Mouse (Mus musculus) forelimb bud, embryonic 11.5 days (tissue): ENCODE data around the gene Ppp1r13b.
"Not testable (repeated sequence)": the region's sequence is repeated elsewhere in the genome, so short reads cannot be mapped to it uniquely, and the experiment has no call there.

Source experiments
- DNase-seq: peaks from one replicate; pipeline ENCODE4 v3.0.0-alpha.2; 2012; ENCODE audit warnings: low read depth, low spot score

Gene Ppp1r13b

DNA sequence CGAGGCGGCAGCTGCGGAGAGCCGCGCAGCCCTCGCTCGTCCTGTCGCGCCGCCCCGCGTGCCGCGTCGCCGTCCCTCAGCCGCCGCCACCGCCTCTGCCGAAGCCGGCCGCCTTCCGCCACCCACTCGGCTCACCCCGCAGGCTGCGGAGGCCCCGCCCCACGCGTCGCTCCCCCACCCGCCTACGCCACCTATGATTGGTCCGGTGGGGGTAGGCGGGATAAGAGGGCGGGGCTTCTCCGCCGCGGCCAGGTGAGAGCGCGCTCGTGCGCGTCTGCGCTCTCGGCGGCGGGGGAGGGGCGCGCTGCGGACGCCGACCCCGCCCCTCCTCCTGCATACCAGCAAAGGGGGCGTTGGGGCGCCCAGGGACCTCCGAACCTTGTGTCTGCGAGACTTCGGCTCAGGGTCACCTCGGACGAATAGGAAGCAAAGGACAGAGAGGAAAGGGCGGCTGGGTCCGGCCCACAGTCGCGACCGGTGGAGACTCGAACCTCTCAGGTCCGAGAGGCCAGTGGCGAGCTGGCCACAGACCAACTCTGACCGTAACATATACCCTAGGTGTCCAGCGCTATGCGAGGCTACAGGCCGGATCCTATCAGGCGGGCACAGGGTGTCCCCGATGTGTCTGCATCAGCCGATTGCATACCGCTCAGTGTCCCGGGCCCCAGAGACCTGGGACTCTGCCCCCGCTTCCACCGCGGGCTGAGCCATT is at the start of gene Ppp1r13b:
TSS of gene Ppp1r13b (minus strand) at position 141 of the 712 bp plus-strand sequence.
- DNase-seq = peak; percentile 89

DNA sequence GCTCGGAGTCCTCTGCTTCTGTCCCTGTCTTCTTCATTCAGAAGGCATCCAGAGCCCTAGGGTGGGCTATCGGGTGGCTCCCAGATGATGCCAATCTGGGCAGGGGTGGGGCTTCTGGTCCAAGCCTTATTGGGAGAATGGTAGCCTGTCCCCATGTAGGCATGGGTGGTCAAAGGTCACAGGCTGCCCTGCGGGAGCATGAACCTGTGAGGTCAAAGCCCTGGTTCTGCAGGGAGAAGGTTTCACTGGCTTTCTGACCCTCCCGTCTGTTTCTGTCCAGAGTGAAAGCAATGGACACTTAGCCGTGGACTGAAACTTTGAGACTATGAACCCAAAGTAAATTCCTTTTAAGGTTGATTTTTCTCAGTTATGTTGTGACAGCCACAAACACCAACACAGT is 48.3 kb upstream of the Ppp1r13b start:
- no peak for DNase-seq

DNA sequence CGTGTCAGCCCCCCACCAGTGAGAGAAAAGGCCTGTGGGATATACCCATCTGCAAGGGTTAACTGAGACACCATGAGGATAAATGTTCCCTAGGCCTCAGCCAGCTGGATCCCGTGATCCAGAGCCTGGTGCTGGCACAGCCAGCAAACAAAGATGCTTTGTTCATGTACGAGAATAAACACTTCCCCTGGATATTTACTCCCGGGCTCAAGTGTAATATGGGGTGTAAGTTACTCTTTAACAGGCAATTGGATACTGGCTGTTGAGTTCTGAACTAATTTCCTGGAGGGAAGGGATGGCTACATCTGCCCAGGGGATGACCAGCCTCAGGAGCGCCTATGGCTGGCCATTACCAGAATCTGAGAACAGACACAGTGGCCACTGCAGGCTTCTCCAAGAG is 43.8 kb upstream of the Ppp1r13b start:
- DNase-seq = no peak

DNA sequence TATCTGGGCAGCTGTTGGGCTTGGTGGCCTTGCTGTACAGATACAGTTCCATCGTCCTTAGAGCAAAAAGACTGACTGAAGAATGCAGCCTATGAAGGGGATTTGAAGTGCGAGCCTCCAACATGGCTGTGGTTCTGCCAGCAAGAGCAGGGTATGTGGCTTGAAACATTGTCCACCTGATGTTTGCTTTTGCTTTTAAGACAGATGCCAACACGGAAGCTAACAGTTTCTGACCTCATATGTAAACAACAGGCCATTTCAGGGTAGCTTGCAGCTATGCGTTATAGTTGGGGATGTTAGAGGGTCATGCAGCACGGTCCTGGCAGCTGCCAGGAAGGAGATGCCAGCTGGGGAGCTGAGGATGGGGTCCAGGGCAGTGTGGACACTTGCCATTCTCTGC is 42.6 kb upstream of the Ppp1r13b start:
- DNase-seq = no peak

DNA sequence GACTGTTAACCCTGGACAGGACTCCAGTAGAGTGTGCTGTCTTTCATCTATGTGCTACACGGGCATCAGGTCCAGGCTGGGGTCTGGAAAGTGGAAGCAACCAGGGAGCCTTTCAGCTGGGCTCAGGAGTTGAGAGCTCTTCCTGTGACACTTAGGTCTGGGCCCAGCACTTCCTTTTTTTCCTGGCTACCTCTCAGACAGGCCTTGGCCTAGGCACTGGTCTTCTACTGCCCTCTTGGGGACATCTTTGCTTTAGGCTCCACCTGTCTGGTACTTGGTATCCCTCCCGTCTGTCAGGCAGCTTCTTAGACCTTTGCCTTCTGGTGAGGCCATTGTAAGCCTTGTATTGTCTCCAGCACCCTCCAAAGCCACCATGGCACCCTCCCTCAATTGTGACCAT is 38.8 kb upstream of the Ppp1r13b start:
- no peak for DNase-seq

DNA sequence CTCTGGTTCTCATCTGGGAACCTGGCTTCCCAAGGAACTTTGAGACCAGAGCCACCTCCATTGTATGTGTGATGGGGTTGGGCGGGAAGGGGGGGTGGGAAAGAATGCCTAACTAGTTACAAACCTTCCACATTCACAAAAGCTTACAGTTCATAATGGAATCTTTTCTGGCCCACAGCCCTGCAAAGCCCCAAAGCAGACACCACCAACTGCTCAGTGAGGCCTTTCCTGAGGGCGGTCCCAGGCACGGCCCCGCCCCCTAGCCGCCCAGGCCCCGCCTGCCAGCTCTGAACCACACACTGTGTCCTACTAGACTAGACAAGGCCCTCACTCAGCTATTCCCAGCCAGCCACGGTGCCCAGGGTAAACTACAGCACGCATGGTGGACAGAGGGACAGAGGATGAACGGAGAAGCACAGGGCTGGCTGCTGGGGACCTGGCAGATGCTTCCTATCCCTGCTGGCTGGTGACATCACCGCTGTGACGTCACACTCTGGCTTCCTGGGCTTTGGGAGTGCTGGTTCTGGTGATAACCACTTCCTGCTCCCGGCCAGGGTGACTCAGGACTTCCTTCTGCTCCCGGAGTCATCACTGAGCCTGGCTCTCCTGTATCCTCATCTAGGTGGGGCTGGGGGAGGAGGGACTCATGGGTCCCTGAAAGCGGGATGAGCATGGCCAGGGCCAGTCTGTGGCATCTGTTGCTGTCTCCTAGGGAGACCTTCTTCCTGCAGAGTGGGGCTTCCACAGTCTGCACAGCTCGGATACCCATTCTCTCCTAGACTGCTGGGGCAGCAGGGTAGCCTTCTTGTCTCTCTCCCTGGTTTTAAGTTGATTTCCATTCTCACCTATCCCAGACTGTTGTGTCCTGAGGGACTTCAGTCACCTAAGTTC is 38.1 kb upstream of the Ppp1r13b start:
- DNase-seq = not testable (repeated sequence)

DNA sequence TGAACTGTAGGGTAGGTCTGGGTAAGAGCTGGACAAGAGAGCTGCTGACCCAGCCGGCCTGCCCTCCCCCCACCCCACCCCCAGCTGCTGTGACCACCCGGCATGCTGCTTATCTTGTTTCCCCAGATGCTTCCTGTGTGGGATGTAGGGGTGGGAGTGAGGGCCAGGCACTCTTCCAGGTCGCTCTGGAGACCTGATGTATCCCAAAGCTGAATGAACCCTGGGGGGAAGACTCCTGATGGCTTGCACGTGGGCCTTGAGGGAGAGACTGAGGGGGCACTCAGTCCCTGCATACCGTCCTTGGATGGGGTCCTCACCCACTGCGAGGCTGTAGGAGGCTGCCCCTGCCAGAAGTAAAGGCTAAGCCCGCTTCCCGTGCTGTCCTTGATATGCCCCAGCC is 37.2 kb upstream of the Ppp1r13b start:
- no peak for DNase-seq

DNA sequence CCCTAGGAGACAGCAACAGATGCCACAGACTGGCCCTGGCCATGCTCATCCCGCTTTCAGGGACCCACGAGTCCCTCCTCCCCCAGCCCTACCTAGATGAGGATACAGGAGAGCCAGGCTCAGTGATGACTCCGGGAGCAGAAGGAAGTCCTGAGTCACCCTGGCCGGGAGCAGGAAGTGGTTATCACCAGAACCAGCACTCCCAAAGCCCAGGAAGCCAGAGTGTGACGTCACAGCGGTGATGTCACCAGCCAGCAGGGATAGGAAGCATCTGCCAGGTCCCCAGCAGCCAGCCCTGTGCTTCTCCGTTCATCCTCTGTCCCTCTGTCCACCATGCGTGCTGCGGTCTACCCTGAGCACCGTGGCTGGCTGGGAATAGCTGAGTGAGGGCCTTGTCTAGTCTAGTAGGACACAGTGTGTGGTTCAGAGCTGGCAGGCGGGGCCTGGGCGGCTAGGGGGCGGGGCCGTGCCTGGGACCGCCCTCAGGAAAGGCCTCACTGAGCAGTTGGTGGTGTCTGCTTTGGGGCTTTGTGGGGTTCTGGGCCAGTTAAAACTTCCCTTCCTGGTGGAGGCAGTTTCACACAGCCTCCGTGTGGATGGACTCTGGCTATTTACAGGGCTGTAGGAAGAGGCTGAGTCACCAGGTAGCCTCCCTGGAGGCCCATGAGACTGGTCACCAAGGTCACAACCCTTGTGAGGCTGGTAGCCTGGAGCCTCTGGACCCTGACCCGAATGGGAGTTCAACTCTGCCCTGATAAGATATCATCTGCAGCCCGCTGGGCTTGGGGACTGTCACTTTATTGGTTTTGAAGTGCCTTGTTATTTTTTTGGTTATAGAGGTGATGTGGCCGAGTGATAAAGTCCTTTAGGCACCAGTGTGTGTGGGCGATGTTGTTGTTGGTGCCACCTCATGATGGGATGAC is 36.4 kb upstream of the Ppp1r13b start:
- not testable (repeated sequence) for DNase-seq

DNA sequence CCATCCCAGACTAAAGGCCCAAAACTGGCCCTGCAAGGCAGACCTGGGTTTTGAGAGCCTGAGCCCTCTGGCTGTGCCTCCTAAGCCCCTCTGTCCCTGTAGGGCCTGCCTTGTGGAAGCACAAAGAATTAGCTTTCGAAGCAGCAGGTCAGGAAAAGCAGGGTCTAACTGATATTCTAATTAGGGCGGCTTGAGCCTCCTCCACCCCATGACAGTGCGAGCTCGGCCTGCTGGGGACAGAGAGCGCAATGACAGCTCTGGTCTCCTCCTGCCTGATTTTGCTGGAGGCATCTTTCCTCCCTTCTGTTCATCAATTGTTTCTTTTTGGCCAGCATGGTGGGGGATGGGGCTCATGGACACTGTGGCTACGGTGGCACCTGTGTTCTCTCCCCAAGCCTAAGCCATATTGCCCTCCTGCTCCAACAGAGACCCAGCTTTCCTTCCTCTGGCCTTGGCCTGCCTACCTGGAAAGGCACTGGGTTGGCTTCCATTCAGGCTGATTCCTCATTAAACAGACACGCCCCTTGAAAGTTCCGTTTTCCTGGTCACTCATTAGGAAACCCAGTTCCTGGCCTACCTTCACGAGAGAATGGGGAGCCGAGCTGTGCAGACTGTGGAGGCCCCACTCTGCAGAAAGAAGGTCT is 35.6 kb upstream of the Ppp1r13b start:
- DNase-seq = no peak

DNA sequence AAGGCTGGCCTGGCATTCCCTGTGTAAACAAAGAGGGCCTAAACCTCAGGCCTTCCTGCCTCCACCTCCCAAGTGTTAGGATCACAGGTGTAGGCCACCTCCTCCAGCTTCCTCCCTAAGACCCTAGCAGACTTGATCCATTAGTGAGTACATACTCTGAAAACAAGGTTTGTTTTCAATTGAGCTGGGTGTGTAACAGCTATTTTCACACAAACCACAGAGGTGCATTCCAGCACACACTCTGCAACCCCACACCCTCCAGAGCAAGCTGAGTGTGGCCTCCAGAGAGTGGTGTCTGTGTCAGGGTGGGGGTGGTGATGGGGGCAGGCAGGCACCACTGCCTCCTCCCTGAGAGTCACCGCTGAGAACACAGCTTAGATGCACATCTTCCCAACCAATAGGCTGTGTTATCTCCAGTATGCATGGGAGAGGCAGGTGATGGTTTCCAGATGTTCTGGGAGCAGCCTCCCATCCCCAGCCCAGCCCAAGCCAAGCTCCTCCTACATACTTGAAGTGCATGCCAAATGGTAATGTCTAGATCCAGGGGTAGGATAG is 30.8 kb upstream of the Ppp1r13b start:
- DNase-seq = no peak

DNA sequence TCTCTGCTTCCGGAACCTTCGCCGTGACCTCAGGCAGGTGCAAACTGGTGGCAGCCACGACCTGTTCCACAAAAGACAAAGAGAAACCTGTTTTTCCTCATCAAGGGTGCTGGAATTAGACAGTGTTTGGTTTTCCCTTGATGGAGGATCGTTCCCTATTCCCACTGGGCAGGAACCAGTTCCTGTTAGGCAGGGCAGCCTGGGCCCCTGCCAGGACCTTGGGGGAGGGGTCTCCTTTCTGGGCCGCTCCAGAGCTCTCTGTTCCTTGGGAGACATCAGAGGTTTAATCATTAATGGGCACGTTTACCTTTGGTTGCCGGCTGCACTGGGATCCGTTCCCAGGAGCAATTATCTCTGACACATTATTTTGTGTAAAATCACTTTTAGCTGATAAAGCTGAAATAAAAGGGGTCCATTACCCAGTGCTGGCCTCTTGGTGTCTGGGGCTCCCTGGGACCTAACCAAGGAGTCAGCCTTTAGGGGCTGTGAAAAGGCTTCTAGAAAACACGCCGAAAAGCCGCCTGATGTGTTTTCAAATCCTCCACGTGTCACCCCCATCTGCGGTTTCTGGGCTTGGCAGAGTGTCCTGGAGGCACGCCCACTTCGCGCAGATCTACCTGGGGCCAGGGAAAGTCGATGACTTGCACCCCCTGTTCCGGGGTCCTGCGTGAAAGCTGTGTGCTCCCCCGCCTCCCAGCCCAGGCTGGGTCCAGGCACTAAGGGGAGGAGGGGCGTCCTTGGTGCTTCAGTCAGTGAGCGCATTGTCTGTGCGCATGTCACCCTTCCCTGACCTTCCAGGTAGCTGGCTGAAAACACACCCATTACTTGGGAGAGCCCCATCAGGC is 29.0 kb upstream of the Ppp1r13b start:
- no peak for DNase-seq

DNA sequence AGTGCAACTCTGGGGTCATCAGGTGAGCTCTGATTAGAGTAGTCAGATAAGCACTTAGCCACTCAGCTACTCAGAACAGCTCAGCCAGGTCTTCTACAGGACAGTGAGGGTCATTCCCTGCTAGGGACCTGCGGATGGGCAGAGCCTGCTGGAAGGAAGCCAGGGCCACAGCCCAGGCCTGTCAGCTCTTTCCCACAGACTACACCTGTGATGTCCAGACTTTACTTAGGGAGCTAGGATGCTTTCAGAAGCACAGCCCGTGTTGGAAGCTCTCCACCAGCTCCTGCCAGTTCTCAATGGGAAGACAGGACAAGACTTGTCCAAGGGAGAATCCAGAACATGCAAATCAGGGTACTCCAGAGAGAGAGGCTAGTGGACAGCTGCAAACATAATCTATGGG is 26.1 kb upstream of the Ppp1r13b start:
- no peak for DNase-seq

DNA sequence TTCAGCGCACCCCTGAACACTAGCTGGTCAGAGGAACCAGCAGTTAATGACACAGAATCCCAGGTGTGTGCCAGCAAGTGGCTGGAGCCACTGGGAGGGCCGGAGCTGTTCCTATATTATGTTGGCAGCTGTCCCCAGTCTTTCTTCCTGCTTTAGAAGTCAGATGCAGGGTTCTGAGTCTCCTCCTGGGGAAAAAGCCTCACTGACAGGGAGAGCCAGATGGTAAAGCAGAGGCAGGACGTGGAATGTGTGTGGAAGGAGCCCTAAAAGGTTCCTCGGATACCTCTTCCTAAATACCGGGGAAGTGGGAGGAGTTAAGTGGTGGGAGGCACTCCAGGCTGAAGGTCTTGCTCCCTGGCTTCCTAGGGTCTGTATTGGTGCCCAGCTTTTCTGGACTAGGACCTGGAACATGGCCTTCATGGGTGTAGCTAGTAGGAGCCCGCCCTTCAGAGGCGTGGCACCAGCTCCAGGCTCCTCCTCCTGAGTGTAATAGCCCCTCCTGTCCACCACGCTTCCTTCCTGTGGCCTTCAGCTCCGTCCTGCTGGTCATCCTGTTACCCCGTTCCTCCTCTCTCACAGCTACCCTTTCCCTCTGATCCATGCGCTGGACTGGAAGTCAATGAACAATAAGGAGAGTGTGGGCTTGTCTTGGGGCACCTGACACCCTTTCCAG is 25.3 kb upstream of the Ppp1r13b start:
- no peak for DNase-seq

DNA sequence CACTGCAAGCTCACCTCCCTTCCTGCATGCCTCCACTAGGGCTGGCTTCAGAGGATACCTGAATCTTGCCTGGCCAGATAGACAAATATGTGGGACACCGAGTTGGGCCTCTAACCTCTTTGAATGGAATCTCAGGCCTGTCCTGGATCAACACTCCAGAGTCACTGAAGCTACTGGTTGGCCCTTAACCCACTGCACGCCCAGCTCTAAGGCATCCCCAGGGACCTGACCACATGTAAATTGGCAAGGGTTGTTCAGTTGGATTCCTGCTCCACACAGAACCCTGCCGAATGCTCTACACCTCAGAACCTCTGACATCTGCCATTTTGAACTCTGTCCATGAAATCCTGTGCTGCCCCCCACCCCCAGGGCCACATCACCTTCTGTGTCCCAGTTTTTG is 24.6 kb upstream of the Ppp1r13b start:
- DNase-seq = no peak

DNA sequence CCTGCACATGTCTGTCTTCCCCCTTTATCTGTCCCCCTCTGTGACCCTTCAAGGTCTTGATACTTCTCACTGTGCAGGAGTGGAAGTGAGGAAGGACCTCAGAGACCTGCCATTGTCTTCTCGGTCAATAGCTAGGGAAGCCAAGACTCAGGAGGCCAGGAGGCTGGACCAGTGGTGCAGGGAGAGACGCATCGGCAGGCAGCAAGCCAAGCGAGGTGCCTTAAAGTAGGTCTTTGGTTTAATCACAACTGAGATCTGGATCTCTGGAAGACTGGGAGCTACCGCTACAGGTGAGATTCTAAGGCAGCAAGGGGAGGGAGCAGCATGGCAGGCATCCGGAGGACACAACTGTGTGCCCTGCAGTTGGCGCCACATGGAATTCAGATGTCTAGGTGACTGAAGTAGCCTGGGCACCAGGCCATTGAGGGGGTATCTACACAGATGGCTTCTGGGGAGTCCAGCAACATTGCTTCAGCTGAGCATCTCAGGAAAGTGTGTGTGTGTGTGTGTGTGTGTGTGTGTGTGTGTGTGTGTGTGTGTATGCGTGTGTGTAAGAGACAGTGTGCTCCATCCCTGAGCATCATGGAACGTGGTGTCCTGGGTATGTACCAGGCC is 23.6 kb upstream of the Ppp1r13b start:
- DNase-seq = no peak

DNA sequence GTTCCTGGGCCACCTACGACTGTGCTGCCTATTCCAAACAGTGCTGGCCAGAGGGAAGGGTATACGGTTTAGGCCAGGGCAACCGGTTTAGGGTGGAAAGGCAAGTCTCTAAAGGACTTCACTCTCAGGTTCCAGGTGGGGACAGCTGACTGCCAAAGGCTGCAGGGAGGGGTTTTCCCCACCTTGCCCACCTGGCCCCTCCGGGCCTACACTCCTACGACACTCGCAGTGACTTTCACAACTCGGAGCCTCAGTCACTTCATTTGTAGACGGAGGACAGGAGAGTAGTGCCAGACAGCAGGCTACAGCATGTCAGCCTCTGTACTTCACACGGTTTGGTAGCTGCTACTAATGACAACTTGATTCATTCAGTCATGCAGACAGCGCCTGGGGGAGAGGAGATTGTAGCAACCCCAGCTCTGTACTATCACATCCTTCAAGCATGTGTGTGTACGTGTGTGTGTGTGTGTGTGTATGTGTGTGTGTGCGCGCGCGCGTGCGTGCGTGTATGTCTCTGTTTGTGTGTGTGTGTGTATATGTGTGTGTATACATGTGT is 20.6 kb upstream of the Ppp1r13b start:
- no peak for DNase-seq

DNA sequence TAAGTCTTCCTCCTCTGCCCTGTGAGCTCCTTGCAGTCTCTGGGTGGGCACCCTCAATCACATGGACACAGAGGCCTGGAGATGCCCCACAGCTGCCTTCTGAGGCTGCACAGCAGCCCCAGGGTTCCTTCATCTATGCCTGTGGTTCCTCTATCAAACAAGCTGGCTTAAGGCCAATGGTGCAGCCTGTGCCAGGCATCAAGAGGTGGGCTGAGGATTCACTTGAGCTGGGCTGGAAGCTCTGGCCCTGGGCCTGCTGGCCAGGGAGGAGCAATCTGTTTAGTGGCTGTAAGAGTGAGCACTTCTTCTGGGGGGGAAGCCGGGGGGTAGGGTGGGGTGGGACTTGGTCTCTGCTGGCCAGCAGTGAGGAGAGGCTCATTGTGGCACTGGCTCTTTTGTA is 19.4 kb upstream of the Ppp1r13b start:
- DNase-seq = no peak

DNA sequence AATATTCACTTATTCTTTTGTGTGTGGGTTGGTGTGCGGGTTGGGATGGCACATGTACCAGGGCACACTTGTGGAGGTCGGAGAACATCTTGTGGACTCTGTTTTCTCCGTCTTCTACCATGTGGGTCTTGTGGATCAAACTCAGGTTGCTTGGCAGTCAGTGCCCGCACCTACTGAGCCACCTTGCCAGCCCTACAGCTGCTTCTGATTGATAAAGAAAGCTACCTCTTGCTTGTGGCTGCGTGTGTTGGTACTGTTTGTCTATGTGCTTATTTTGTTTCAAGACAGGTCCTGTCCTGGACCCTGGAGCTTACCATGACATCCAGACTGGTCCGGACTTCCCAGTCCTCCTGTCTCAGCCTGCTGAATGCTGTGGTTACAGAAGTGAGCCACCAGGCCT is 15.2 kb upstream of the Ppp1r13b start:
- no peak for DNase-seq

DNA sequence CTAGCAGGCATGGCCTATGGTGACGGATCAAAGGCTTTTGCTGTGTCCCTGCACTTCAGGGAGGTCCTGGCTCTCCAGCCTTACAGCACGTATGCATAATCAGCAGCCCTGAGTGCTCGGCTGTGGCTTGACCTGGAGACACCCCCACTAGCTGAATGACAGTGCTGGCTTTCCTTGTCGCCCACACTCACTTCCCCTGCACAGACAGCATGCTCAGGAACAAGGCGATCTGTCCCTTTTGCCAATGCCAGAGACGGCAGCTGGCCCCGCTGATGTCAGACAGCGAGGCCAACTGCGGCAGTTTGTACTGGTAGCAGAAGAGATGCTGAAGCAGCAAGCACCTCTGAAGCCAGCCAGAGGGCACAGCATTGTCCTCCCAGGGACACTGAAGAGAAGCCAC is 12.1 kb upstream of the Ppp1r13b start:
- no peak for DNase-seq
